Mouse (Mus musculus) kidney, embryonic 16.5 days (tissue): ENCODE measurements around the gene Hps6. TPM values are rescaled to one million over a fixed set of nuclear protein-coding genes. Genes with fewer than 3 reads are reported as not detected.

Experiments
- ATAC-seq: fragments of 200-750 bp; cut with Nextera tagmentation; 2 replicates; pipeline ENCODE4 v1.8.0; 2017; ENCODE audit warnings: moderate TSS enrichment; ENCODE audit not compliant: low FRiP score, low TSS enrichment
- H3K27ac ChIP-seq: fragments of 300-500 bp; sonication (generic); 2 replicates; pipeline ENCODE4 v1.5.1; 2014; ENCODE audit warnings: low read length
- H3K27me3 ChIP-seq: fragments of 300-500 bp; sonication (generic); 2 replicates; pipeline ENCODE4 v1.6.1; 2014; ENCODE audit warnings: low read length, control low read depth, mixed read lengths; ENCODE audit not compliant: insufficient read depth
- H3K36me3 ChIP-seq: fragments of 300-500 bp; sonication (generic); 2 replicates; pipeline ENCODE4 v1.6.1; 2014; ENCODE audit warnings: low read length, control low read depth, mixed read lengths; ENCODE audit not compliant: insufficient read depth
- H3K4me1 ChIP-seq: fragments of 300-500 bp; sonication (generic); 2 replicates; pipeline ENCODE4 v1.6.1; 2014; ENCODE audit warnings: low read length, control low read depth, mixed read lengths; ENCODE audit not compliant: insufficient read depth
- H3K4me2 ChIP-seq: fragments of 300-500 bp; sonication (generic); replicated peaks from 2 replicates; pipeline ENCODE4 v1.6.1; 2014; ENCODE audit warnings: low read depth, low read length
- H3K4me3 ChIP-seq: fragments of 300-500 bp; sonication (generic); 2 replicates; pipeline ENCODE4 v1.5.1; 2014; ENCODE audit warnings: mild to moderate bottlenecking, low read length
- H3K9ac ChIP-seq: fragments of 300-500 bp; sonication (generic); replicated peaks from 2 replicates; pipeline ENCODE4 v1.6.1; 2014; ENCODE audit warnings: low read length
- H3K9me3 ChIP-seq: fragments of 300-500 bp; sonication (generic); 2 replicates; pipeline ENCODE4 v1.6.1; 2016; ENCODE audit warnings: low read length, control low read depth
- WGBS: fragments of 180-500 bp; shearing (Covaris S2); extraction: QIAGEN DNeasy Blood & Tissue Kit; methylation state at CpG from one replicate; pipeline ENCODE4 v1.1.7; 2014; 5-methylcytosine and 5-hydroxymethylcytosine counted together
- polyA plus RNA-seq: library from polyadenylated mRNA; unstranded; fragments of >200 nt; fragmentation: Nextera tagmentation; extraction: Ambion mirVana; gene quantifications from 2 replicates; pipeline ENCODE4 v1.2.1, GENCODE M21; 2015

Gene Hps6
- polyA plus RNA-seq, 1 experiment from 2014 or later = 10.5 TPM

- Histone ChIP-seq H3K9me3 (peaks cover 7% of the 10 kb centered on the region; the same call in 1 of the 2 replicates), H3K4me1 (peaks cover 8% of the 10 kb centered on the region), H3K9ac (peak within 1 kb of the TSS; percentile 89), H3K27me3 (no peaks in the 10 kb centered on the region), H3K4me2 (peak within 1 kb of the TSS; percentile 59), H3K36me3 (peaks cover 16% of the 10 kb centered on the region), H3K27ac (peak within 1 kb of the TSS; percentile 97), H3K4me3 (peak within 1 kb of the TSS; percentile 77)
- WGBS = 2% methylated on average over 63 of the region's 76 CpGs
- ATAC-seq = peak; percentile 96
Measured at GRCm38 (mm10) chr19:45997785-45998693, 5.3 kb upstream of the Hps6 start, which contains the start of gene Armh3. Armh3 (minus strand) TSS chr19:45998488.

GRCm38 (mm10) chr19:45998694-45999217, 4.6 kb upstream of the Hps6 start:
- Histone ChIP-seq H3K27ac (no peak overlapping the region), H3K36me3 (peaks cover 16% of the 10 kb centered on the region), H3K4me2 (peak overlapping the region; percentile 59), H3K9me3 (peaks cover 7% of the 10 kb centered on the region; the same call in 1 of the 2 replicates), H3K9ac (peak overlapping the region; percentile 89), H3K4me1 (peaks cover 8% of the 10 kb centered on the region), H3K4me3 (peak overlapping the region; percentile 77), H3K27me3 (no peaks in the 10 kb centered on the region)
- 9% methylated on average over 8 of the region's 8 CpGs for WGBS
- ATAC-seq = peak; percentile 14; the same call in 1 of the 2 replicates

GRCm38 (mm10) chr19:45999378-45999777, 3.9 kb upstream of the Hps6 start:
- Histone ChIP-seq H3K4me2 (no peak overlapping the region), H3K4me1 (peaks cover 14% of the 10 kb centered on the region), H3K27ac (no peak overlapping the region), H3K9me3 (peaks cover 3% of the 10 kb centered on the region; the same call in 1 of the 2 replicates), H3K9ac (no peak overlapping the region), H3K36me3 (peaks cover 12% of the 10 kb centered on the region), H3K27me3 (no peaks in the 10 kb centered on the region), H3K4me3 (no peak overlapping the region)
- WGBS = 33% methylated on average over 1 of the region's 1 CpGs
- no peak for ATAC-seq

- Histone ChIP-seq H3K4me2 (no peak overlapping the region), H3K27me3 (no peaks in the 10 kb centered on the region), H3K4me1 (peaks cover 17% of the 10 kb centered on the region), H3K27ac (no peak overlapping the region), H3K4me3 (no peak overlapping the region), H3K9ac (no peak overlapping the region), H3K9me3 (no peaks in the 10 kb centered on the region), H3K36me3 (0 out of 2 replicates have a peak, but pooled peaks cover 9% of the 10 kb centered on the region)
- no peak for ATAC-seq
- 85% methylated on average over 9 of the region's 9 CpGs for WGBS
Measured at GRCm38 (mm10) chr19:46002279-46002678, 1.0 kb upstream of the Hps6 start.

- Histone ChIP-seq H3K4me3 (no peak overlapping the region), H3K27ac (no peak overlapping the region), H3K36me3 (peaks cover 17% of the 10 kb centered on the region), H3K9ac (0 out of 2 replicates have a peak overlapping the region, but pooled peaks have one; percentile 9), H3K9me3 (0 out of 2 replicates have a peak, but pooled peaks cover 5% of the 10 kb centered on the region), H3K4me2 (peak overlapping the region; percentile 99), H3K27me3 (no peaks in the 10 kb centered on the region), H3K4me1 (peaks cover 13% of the 10 kb centered on the region)
- 78% methylated on average over 17 of the region's 17 CpGs for WGBS
- ATAC-seq = no peak
Measured at GRCm38 (mm10) chr19:46004814-46005466, 1.6 kb downstream of the Hps6 start.

- Histone ChIP-seq H3K27me3 (no peaks in the 10 kb centered on the region), H3K9me3 (0 out of 2 replicates have a peak, but pooled peaks cover 5% of the 10 kb centered on the region), H3K9ac (no peak overlapping the region), H3K4me3 (no peak overlapping the region), H3K36me3 (peaks cover 17% of the 10 kb centered on the region), H3K4me2 (no peak overlapping the region), H3K27ac (no peak overlapping the region), H3K4me1 (peaks cover 13% of the 10 kb centered on the region)
- WGBS = 85% methylated on average over 7 of the region's 7 CpGs
- no peak for ATAC-seq
Measured at GRCm38 (mm10) chr19:46005680-46006079, 2.4 kb downstream of the Hps6 start.

- no peaks in the 10 kb centered on the region for H3K9me3 ChIP-seq
- no peaks in the 10 kb centered on the region for H3K27me3 ChIP-seq
- H3K4me1 ChIP-seq = no peaks in the 10 kb centered on the region
- peak; percentile 92 for ATAC-seq
- H3K36me3 ChIP-seq = no peaks in the 10 kb centered on the region
- H3K4me3 ChIP-seq = no peak overlapping the region
- no peak overlapping the region for H3K9ac ChIP-seq
- H3K27ac ChIP-seq = no peak overlapping the region
- WGBS = 34% methylated on average over 12 of the region's 12 CpGs
- H3K4me2 ChIP-seq = no peak overlapping the region
Measured at GRCm38 (mm10) chr19:46014572-46015178, 11.4 kb downstream of the Hps6 start.

GRCm38 (mm10) chr19:46016023-46016422, 12.7 kb downstream of the Hps6 start:
- WGBS = 89% methylated on average over 2 of the region's 2 CpGs
- H3K4me1 ChIP-seq = no peaks in the 10 kb centered on the region
- H3K9me3 ChIP-seq = no peaks in the 10 kb centered on the region
- H3K27ac ChIP-seq = no peak overlapping the region
- no peak overlapping the region for H3K4me2 ChIP-seq
- ATAC-seq = no peak
- H3K4me3 ChIP-seq = no peak overlapping the region
- no peak overlapping the region for H3K9ac ChIP-seq
- H3K36me3 ChIP-seq = no peaks in the 10 kb centered on the region
- no peaks in the 10 kb centered on the region for H3K27me3 ChIP-seq

GRCm38 (mm10) chr19:46024959-46025358, 21.7 kb downstream of the Hps6 start:
- Histone ChIP-seq H3K27ac (0 out of 2 replicates have a peak overlapping the region, but pooled peaks have one; percentile 28), H3K4me3 (no peak overlapping the region), H3K9ac (no peak overlapping the region), H3K4me2 (no peak overlapping the region), H3K4me1 (no peaks in the 10 kb centered on the region), H3K9me3 (0 out of 2 replicates have a peak, but pooled peaks cover 7% of the 10 kb centered on the region), H3K27me3 (no peaks in the 10 kb centered on the region), H3K36me3 (peaks cover 5% of the 10 kb centered on the region; the same call in 1 of the 2 replicates)
- ATAC-seq = no peak
- 74% methylated on average over 6 of the region's 6 CpGs for WGBS
